Mouse (Mus musculus) forebrain, embryonic 12.5 days (tissue): ENCODE measurements around the gene Raet1e. TPM values are rescaled to one million over a fixed set of nuclear protein-coding genes. Genes with fewer than 3 reads are reported as not detected.
"Not testable (repeated sequence)": the region's sequence is repeated elsewhere in the genome, so short reads cannot be mapped to it uniquely, and the experiment has no call there.

Experiments
- ATAC-seq: fragments of 200-750 bp; cut with Nextera tagmentation; 2 replicates; pipeline ENCODE4 v1.8.0; 2017; ENCODE audit warnings: moderate TSS enrichment; ENCODE audit not compliant: low FRiP score
- H3K27ac ChIP-seq: fragments of 300-500 bp; sonication (generic); 2 replicates; pipeline ENCODE4 v1.5.1; 2016; ENCODE audit warnings: mild to moderate bottlenecking
- H3K27me3 ChIP-seq: fragments of 300-500 bp; sonication (generic); 2 replicates; pipeline ENCODE4 v1.6.1; 2016; ENCODE audit warnings: mild to moderate bottlenecking
- H3K36me3 ChIP-seq: fragments of 300-500 bp; sonication (generic); replicated peaks from 2 replicates; pipeline ENCODE4 v1.6.1; 2016; ENCODE audit warnings: mild to moderate bottlenecking
- H3K4me1 ChIP-seq: fragments of 300-500 bp; sonication (generic); 2 replicates; pipeline ENCODE4 v1.6.1; 2016
- H3K4me2 ChIP-seq: fragments of 300-500 bp; sonication (generic); 2 replicates; pipeline ENCODE4 v1.6.1; 2016; ENCODE audit warnings: mild to moderate bottlenecking, moderate library complexity
- H3K4me3 ChIP-seq: fragments of 300-500 bp; sonication (generic); replicated peaks from 2 replicates; pipeline ENCODE4 v1.5.1; 2016; ENCODE audit warnings: mild to moderate bottlenecking
- H3K9ac ChIP-seq: fragments of 300-500 bp; sonication (generic); 2 replicates; pipeline ENCODE4 v1.6.1; 2016; ENCODE audit warnings: mild to moderate bottlenecking
- H3K9me3 ChIP-seq: fragments of 300-500 bp; sonication (generic); 2 replicates; pipeline ENCODE4 v1.6.1; 2016
- WGBS: fragments of 180-500 bp; shearing (Covaris S2); methylation state at CpG from one replicate; pipeline ENCODE4 v1.1.7; 2016; 5-methylcytosine and 5-hydroxymethylcytosine counted together
- polyA plus RNA-seq: library from polyadenylated mRNA; unstranded; fragments of >200 nt; fragmentation: Nextera tagmentation; extraction: Ambion mirVana; gene quantifications from 2 replicates; pipeline ENCODE4 v1.2.1, GENCODE M21; 2016

Raet1e gene
- polyA plus RNA-seq, 1 experiment from 2014 or later: 5.9 TPM

- Histone ChIP-seq H3K27me3 (peaks cover 19% of the 10 kb centered on the region), H3K4me1 (peaks cover 19% of the 10 kb centered on the region)
- H3K4me2 ChIP-seq, H3K9ac ChIP-seq, H3K9me3 ChIP-seq, H3K27ac ChIP-seq, H3K4me3 ChIP-seq, H3K36me3 ChIP-seq: not testable (repeated sequence)
- ATAC-seq: peak; percentile 67; the same call in 1 of the 2 replicates
- WGBS: 21% methylated on average over 8 of the region's 8 CpGs
Observed at GRCm38 (mm10) chr10:22270879-22271786, 112.8 kb downstream of the Raet1e start.

DNA sequence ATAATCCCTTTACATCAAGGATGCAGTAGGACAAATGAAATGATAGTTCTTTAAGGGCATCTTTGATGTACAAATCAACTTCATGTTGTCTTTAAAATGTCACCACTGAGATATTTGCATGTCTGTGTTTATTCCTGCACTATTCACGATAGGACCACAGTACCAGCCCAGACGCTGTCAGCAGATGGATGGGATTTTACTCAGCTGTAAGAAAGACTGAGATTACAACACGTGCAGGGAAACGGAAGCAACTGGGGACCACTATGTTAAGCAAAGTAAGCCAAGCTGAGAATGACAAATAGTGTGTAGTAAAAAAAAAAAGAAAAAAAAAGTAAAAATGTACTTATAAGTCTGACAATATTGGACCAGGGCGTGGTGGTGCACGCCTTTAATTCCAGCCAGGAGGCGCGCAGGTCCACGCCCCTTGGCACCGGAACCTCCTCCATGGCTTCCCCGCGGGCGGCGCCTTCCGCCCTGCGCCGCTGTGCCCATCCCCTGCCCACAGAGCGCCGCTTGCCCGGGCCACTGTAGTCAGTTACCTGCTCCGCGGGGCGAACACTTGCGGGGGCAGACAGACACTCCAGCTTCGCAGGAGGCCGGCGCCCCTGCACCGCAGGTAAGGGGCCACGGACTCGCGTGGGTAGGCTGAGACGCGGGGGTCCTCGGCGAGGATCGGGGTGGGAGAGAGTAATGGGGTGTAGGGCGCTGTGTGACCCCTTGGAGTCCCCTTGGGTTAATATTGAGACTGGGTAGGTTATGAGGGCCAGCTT lies 114.7 kb downstream of the Raet1e start:
- peak overlapping the region; percentile 40; the same call in 1 of the 2 replicates for H3K9ac ChIP-seq
- not testable (repeated sequence) for H3K36me3 ChIP-seq, H3K9me3 ChIP-seq, H3K27ac ChIP-seq
- H3K27me3 ChIP-seq: peaks cover 19% of the 10 kb centered on the region
- 2% methylated on average over 37 of the region's 37 CpGs for WGBS
- H3K4me2 ChIP-seq: peak overlapping the region; percentile 84
- H3K4me1 ChIP-seq: peaks cover 19% of the 10 kb centered on the region
- peak overlapping the region; percentile 48 for H3K4me3 ChIP-seq
- peak; percentile 61; the same call in 1 of the 2 replicates for ATAC-seq

DNA sequence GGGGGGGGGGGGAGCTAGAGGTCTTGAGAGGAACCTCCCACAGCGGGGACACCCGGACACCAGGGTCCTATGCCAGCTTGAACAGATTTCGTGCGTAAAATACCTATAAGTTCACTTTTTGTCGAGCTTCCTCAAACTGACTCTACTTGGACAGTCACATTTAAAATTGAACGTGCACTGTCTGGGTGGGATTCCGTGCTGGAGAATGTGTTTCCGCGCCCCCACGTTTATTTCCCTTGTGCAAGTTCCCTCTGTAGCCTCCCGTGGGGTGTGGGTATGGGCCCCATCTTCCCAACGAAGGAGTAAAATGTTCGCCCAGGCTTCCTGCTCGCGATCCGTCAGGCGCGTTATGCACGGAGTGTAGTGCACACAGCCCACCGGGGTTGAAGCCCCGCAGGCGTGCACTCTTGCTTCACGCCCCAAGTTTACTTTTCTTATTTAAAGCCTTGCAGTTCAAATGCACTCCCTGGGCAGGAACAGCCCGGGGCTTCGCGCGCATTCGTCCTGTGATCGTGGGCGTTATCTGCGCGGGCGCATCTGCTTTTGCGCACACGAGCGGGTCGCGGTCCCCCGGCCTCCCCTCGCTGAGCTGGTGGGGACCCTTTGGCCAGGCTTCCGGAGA lies 115.4 kb downstream of the Raet1e start:
- Histone ChIP-seq H3K9me3 (no peaks in the 10 kb centered on the region), H3K4me3 (peak overlapping the region; percentile 48), H3K9ac (peak overlapping the region; percentile 40), H3K27me3 (peaks cover 19% of the 10 kb centered on the region), H3K36me3 (no peaks in the 10 kb centered on the region), H3K27ac (no peak overlapping the region), H3K4me1 (peaks cover 19% of the 10 kb centered on the region), H3K4me2 (peak overlapping the region; percentile 84)
- under 1% methylated on average over 41 of the region's 41 CpGs for WGBS
- ATAC-seq: no peak

- H3K9me3 ChIP-seq: no peaks in the 10 kb centered on the region
- H3K36me3 ChIP-seq: no peaks in the 10 kb centered on the region
- H3K27me3 ChIP-seq: peaks cover 19% of the 10 kb centered on the region
- H3K4me3 ChIP-seq: peak overlapping the region; percentile 48
- ATAC-seq: no peak; the same call in 1 of the 2 replicates
- 4% methylated on average over 19 of the region's 19 CpGs for WGBS
- 0 out of 2 replicates have a peak overlapping the region, but pooled peaks have one; percentile 38 for H3K9ac ChIP-seq
- peak overlapping the region; percentile 84 for H3K4me2 ChIP-seq
- no peak overlapping the region for H3K27ac ChIP-seq
- peaks cover 19% of the 10 kb centered on the region for H3K4me1 ChIP-seq
Observed at GRCm38 (mm10) chr10:22274445-22275057, 116.2 kb downstream of the Raet1e start.

- WGBS: 82% methylated on average over 2 of the region's 2 CpGs
- not testable (repeated sequence) for H3K4me3 ChIP-seq, H3K9me3 ChIP-seq, H3K27ac ChIP-seq, H3K9ac ChIP-seq, H3K4me2 ChIP-seq, ATAC-seq, H3K36me3 ChIP-seq
- Histone ChIP-seq H3K27me3 (peaks cover 22% of the 10 kb centered on the region), H3K4me1 (peaks cover 12% of the 10 kb centered on the region)
Observed at GRCm38 (mm10) chr10:22278468-22278867, 120.1 kb downstream of the Raet1e start.

GRCm38 (mm10) chr10:22282816-22283215 lies 124.4 kb downstream of the Raet1e start:
- ATAC-seq: no peak
- Histone ChIP-seq H3K27me3 (0 out of 2 replicates have a peak, but pooled peaks cover 13% of the 10 kb centered on the region), H3K9ac (no peak overlapping the region), H3K4me2 (no peak overlapping the region), H3K36me3 (no peaks in the 10 kb centered on the region), H3K9me3 (no peaks in the 10 kb centered on the region), H3K4me3 (no peak overlapping the region), H3K4me1 (no peaks in the 10 kb centered on the region), H3K27ac (no peak overlapping the region)
- WGBS: 57% methylated on average over 6 of the region's 6 CpGs

GRCm38 (mm10) chr10:22295676-22296075 lies 137.3 kb downstream of the Raet1e start:
- Histone ChIP-seq H3K4me2 (no peak overlapping the region), H3K4me3 (no peak overlapping the region), H3K9me3 (no peaks in the 10 kb centered on the region), H3K27ac (no peak overlapping the region), H3K27me3 (no peaks in the 10 kb centered on the region), H3K36me3 (no peaks in the 10 kb centered on the region), H3K4me1 (no peaks in the 10 kb centered on the region), H3K9ac (no peak overlapping the region)
- WGBS: 45% methylated on average over 1 of the region's 1 CpGs
- ATAC-seq: no peak

DNA sequence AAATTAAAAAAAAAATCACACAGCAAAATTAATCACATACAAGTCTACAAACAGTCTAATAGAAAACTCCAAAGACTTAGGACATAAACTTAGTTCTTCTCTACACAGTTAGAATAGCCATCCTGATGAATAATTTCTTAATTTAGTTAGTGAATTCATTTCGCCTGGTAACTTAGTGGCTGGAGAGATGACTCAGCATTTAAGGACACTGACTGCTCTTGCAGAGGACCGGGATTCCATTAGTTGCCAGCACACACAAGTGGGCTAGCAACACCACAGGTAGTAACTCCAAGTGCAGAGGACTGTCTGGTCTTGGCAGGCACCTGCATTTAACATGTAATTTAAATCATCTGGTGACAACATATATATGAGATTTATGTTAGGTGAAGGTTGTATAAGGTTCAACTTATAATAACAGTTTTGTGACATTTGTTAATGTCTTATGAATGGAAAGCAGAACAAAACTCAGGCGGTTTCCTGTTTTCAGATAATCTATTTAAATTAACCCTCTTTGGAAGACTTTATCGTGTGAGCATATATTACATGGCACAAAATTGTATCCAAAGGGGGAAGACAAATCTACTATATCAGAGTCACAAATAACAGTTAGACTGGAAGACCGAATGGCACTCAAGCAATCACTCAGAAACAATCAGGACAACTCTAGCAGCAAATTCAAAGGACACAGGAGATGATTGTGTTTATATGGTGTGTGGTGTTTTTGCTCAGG lies 138.8 kb downstream of the Raet1e start:
- Histone ChIP-seq H3K4me1 (no peaks in the 10 kb centered on the region), H3K27me3 (no peaks in the 10 kb centered on the region), H3K36me3 (no peaks in the 10 kb centered on the region), H3K27ac (no peak overlapping the region), H3K9me3 (no peaks in the 10 kb centered on the region), H3K4me3 (no peak overlapping the region), H3K4me2 (no peak overlapping the region), H3K9ac (no peak overlapping the region)
- no peak for ATAC-seq
- WGBS: 84% methylated on average over 5 of the region's 5 CpGs

DNA sequence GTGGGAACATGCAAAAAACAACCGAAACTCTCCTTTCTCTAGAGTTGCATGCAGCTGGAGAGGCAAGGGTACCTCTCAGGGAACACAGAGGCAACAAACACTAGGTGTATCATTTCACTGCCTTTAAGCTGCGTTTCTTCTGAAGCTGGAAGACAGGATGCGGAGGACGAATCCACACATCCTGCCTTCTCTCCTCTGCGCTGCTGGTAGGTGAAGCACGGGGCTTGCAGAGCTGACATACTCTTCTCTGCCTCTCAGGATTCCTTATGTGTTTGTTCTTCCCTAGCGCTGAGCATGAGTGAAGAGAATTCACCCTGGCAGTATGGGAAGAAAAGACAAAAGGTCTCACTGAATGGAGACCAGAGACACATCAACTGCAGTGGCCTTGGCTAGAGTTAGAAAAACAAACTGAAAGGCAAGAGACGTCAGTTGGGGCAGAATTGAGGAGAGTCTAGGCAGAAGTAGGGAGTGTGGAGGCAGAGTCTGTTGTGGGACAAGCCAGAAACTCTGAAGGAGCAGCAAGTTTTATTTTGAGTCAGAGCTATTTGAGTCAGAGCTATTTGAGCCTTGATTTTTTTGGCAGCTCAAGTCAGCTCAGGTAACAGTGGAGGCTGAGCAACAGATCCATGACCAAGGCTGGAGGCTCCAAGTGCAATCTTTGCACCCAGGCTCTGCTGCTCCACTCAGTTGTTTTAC lies 139.5 kb downstream of the Raet1e start:
- H3K27me3 ChIP-seq: no peaks in the 10 kb centered on the region
- WGBS: 71% methylated on average over 8 of the region's 8 CpGs
- H3K4me1 ChIP-seq: no peaks in the 10 kb centered on the region
- H3K27ac ChIP-seq: no peak overlapping the region
- no peak overlapping the region for H3K4me2 ChIP-seq
- H3K9me3 ChIP-seq: no peaks in the 10 kb centered on the region
- H3K4me3 ChIP-seq: no peak overlapping the region
- no peak overlapping the region for H3K9ac ChIP-seq
- ATAC-seq: no peak
- H3K36me3 ChIP-seq: no peaks in the 10 kb centered on the region

- no peak for ATAC-seq
- Histone ChIP-seq H3K9ac (no peak overlapping the region), H3K4me3 (no peak overlapping the region), H3K4me2 (no peak overlapping the region), H3K36me3 (no peaks in the 10 kb centered on the region), H3K9me3 (no peaks in the 10 kb centered on the region), H3K27me3 (no peaks in the 10 kb centered on the region), H3K27ac (no peak overlapping the region), H3K4me1 (no peaks in the 10 kb centered on the region)
- whole genome bisulfite sequencing: 68% methylated on average over 2 of the region's 2 CpGs
Observed at GRCm38 (mm10) chr10:22299324-22299723, 141.0 kb downstream of the Raet1e start.

DNA sequence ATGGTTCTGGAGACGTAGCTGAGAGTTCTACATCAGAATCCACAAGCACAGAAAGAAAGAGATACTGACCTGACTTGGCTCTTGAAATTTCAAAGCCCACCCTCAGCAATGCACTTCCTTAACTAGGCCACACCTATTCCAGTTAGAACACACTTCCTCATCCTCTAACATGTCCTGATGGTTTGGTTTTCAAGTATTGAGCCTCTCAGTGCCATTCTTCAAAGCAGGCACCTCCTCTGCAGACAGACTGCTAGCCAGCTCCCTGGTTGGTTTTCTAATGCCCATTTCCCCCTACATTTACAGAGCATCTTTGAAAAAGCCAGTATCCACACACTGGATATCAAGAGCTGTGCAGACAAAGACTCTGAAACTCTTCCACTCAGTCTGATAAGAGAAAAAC lies 143.3 kb downstream of the Raet1e start:
- no peak for ATAC-seq
- no peaks in the 10 kb centered on the region for H3K9me3 ChIP-seq
- 78% methylated on average over 1 of the region's 1 CpGs for WGBS
- H3K4me3 ChIP-seq: no peak overlapping the region
- no peaks in the 10 kb centered on the region for H3K4me1 ChIP-seq
- no peaks in the 10 kb centered on the region for H3K27me3 ChIP-seq
- no peak overlapping the region for H3K27ac ChIP-seq
- no peaks in the 10 kb centered on the region for H3K36me3 ChIP-seq
- no peak overlapping the region for H3K9ac ChIP-seq
- no peak overlapping the region for H3K4me2 ChIP-seq
